Mouse (Mus musculus): ENCODE data around the gene B3gnt9.

GRCm38 (mm10) chr8:105225917-105226316, 29.0 kb downstream of the B3gnt9 start:
- TF ChIP-seq CTCF (IDR thresholded peaks at IDR 0.05; ENCODE audit: control insufficient read depth, insufficient read depth, low read length) (no peak), POLR2A (IDR thresholded peaks at IDR 0.05; ENCODE audit: borderline replicate concordance, control insufficient read depth, low read depth, low read length) (no peak)

All from bone marrow, adult 2 months (tissue).